Mouse (Mus musculus): ENCODE data around the gene 4933424G06Rik. TPM values are rescaled to one million over a fixed set of nuclear protein-coding genes. Genes with fewer than 3 reads are reported as not detected.

The 4933424G06Rik gene
- polyA plus RNA-seq, 2 experiments = 0.10 TPM; not detected in 1

DNA sequence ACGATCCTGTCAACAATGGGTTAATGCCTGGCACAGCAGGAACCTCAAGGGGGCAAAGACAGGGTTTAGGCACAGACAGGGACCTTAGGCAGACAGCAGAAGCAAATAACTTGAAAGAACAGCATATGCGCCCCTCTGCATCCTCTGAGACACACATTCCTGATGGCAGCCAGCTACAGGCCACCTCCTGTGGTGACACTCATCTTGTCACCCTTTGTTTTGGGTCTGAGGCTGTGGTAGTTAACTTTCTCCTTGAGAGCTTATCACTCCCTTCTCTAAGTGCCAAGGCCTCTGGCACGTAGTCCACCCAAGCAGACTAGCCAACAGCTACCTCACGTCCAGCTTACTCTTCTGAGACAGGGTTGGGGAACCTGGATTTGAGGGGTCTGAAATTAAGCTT, 35.7 kb downstream of the 4933424G06Rik start:
- Histone ChIP-seq H3K4me1 (ENCODE audit: control insufficient read depth, insufficient read depth, low read length) (no peaks in the 10 kb centered on the region), H3K4me3 (replicated peaks; ENCODE audit: low read length) (no peak overlapping the region), H3K9ac (ENCODE audit: low read depth, low read length, severe bottlenecking) (no peak overlapping the region), H3K4me2 (replicated peaks; ENCODE audit: low read depth, low read length, severe bottlenecking) (no peak overlapping the region), H3K27ac (replicated peaks; ENCODE audit: low read depth, low read length) (no peak overlapping the region), H3K27me3 (ENCODE audit: control insufficient read depth, insufficient read depth, low read length) (no peaks in the 10 kb centered on the region; the same call in 1 of the 2 replicates), H3K9me3 (ENCODE audit: control insufficient read depth, low read length) (no peaks in the 10 kb centered on the region), H3K36me3 (ENCODE audit: control insufficient read depth, insufficient read depth, low read length) (no peaks in the 10 kb centered on the region)
- ATAC-seq (ENCODE audit: low FRiP score, low read depth) (no peak), DNase-seq (ENCODE audit: low spot score) (no peak)
- WGBS = 61% methylated on average over 4 of the region's 4 CpGs
- no peak for TF ChIP-seq POLR2A (IDR thresholded peaks at IDR 0.05; ENCODE audit: borderline replicate concordance, extremely low read depth, insufficient read depth, insufficient read length)

DNA sequence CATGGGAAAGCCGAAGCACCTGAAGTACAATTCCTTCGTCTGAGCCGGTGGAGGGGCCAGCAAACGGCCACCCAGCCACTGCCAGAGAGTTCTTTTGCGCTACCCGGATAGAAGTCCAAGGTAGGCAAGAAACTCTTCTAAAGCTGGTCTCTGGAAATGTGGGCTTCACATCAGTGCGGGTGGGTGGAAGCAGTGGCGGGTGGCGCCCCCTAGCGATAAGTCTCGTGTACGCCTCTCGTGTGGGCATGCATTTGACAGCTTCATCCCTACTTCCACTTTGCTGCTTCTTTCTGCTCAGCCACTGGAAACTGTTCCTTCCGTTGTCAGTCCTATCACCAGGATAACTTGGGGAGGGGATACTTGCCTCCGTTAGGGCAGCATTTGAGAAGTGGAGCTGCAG, 36.5 kb downstream of the 4933424G06Rik start:
- no peak overlapping the region for H3K4me3 ChIP-seq (replicated peaks; ENCODE audit: low read length)
- H3K9me3 ChIP-seq (ENCODE audit: control insufficient read depth, low read length) = no peaks in the 10 kb centered on the region
- no peak for ATAC-seq (ENCODE audit: low FRiP score, low read depth)
- TF ChIP-seq POLR2A (IDR thresholded peaks at IDR 0.05; ENCODE audit: borderline replicate concordance, extremely low read depth, insufficient read depth, insufficient read length) = no peak
- H3K9ac ChIP-seq (ENCODE audit: low read depth, low read length, severe bottlenecking) = no peak overlapping the region
- H3K4me1 ChIP-seq (ENCODE audit: control insufficient read depth, insufficient read depth, low read length) = no peaks in the 10 kb centered on the region
- H3K27me3 ChIP-seq (ENCODE audit: control insufficient read depth, insufficient read depth, low read length) = no peaks in the 10 kb centered on the region; the same call in 1 of the 2 replicates
- no peak overlapping the region for H3K4me2 ChIP-seq (replicated peaks; ENCODE audit: low read depth, low read length, severe bottlenecking)
- DNase-seq (ENCODE audit: low spot score) = peak; percentile 22
- 42% methylated on average over 14 of the region's 15 CpGs for WGBS
- H3K27ac ChIP-seq (replicated peaks; ENCODE audit: low read depth, low read length) = no peak overlapping the region
- no peaks in the 10 kb centered on the region for H3K36me3 ChIP-seq (ENCODE audit: control insufficient read depth, insufficient read depth, low read length)

DNA sequence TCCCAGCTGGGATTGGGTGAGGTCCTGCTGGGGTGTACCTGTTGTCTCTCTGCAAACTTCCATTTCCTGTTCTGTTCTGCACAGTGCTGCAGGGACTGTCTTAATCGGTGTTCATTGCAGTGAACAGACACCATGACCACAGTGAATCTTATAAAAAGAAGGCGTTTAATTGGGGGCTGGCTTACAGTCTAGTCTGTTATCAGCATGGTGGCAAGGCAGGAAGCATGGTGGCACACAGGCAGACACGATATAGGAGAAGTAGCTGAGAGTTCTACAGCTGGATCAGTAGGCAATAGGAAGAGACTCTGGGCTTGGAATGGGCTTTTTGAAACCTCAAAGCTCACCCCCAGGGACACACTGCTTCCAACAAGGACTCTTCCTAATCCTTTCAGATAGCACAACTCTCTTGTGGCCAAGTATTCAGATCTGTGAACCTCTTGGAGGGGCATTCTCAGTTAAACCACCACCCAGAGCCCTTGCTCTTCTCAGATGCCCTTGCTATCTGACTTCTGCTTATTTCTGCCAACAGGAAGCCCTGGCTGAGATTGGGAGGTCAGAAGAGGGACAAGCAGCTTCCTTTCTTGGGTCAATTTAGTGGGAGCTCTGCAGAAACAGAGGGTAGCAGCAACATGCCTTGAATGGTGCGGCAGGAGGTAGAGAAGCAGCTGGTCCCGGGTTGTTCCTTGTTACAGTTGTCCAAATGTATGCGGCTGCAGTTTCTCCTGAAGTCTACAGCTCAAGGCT, 44.2 kb downstream of the 4933424G06Rik start:
- no peak overlapping the region for H3K9ac ChIP-seq (ENCODE audit: low read depth, low read length, severe bottlenecking)
- ATAC-seq (ENCODE audit: low FRiP score, low read depth) (no peak), DNase-seq (ENCODE audit: low spot score) (no peak)
- H3K36me3 ChIP-seq (ENCODE audit: control insufficient read depth, insufficient read depth, low read length) = no peaks in the 10 kb centered on the region
- H3K27me3 ChIP-seq (ENCODE audit: control insufficient read depth, insufficient read depth, low read length) = no peaks in the 10 kb centered on the region
- no peak overlapping the region for H3K4me2 ChIP-seq (replicated peaks; ENCODE audit: low read depth, low read length, severe bottlenecking)
- H3K27ac ChIP-seq (replicated peaks; ENCODE audit: low read depth, low read length) = no peak overlapping the region
- no peak for TF ChIP-seq POLR2A (IDR thresholded peaks at IDR 0.05; ENCODE audit: borderline replicate concordance, extremely low read depth, insufficient read depth, insufficient read length)
- 76% methylated on average over 6 of the region's 6 CpGs for WGBS
- H3K9me3 ChIP-seq (ENCODE audit: control insufficient read depth, low read length) = no peaks in the 10 kb centered on the region
- no peaks in the 10 kb centered on the region for H3K4me1 ChIP-seq (ENCODE audit: control insufficient read depth, insufficient read depth, low read length)
- H3K4me3 ChIP-seq (replicated peaks; ENCODE audit: low read length) = no peak overlapping the region

DNA sequence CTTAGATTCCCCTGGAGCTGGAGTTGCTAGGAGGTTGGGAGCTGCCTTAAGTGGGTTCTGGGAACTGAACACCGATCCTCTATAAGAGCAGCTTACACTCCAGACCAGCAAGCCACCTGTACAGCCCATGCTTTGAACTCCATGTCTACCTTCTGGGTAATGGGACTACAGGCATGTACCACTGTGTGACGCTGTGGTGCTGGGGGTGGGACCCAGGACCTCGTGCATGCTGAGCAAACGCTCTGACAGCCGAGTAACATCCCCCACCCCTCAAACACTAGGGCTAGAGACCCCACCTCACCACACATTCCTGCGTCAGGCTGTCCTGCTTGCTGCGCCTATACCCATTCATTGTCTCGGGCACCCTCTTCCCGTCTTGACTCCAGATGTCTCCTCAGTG, 48.6 kb downstream of the 4933424G06Rik start:
- no peak for ATAC-seq (ENCODE audit: low FRiP score, low read depth)
- WGBS = 79% methylated on average over 9 of the region's 9 CpGs
- H3K9me3 ChIP-seq (ENCODE audit: control insufficient read depth, low read length) = no peaks in the 10 kb centered on the region
- no peaks in the 10 kb centered on the region for H3K27me3 ChIP-seq (ENCODE audit: control insufficient read depth, insufficient read depth, low read length)
- H3K4me1 ChIP-seq (ENCODE audit: control insufficient read depth, insufficient read depth, low read length) = no peaks in the 10 kb centered on the region
- no peak overlapping the region for H3K4me3 ChIP-seq (replicated peaks; ENCODE audit: low read length)
- H3K36me3 ChIP-seq (ENCODE audit: control insufficient read depth, insufficient read depth, low read length) = no peaks in the 10 kb centered on the region
- DNase-seq (ENCODE audit: low spot score) = no peak
- H3K9ac ChIP-seq (ENCODE audit: low read depth, low read length, severe bottlenecking) = no peak overlapping the region
- H3K27ac ChIP-seq (replicated peaks; ENCODE audit: low read depth, low read length) = no peak overlapping the region
- no peak for TF ChIP-seq POLR2A (IDR thresholded peaks at IDR 0.05; ENCODE audit: borderline replicate concordance, extremely low read depth, insufficient read depth, insufficient read length)
- H3K4me2 ChIP-seq (replicated peaks; ENCODE audit: low read depth, low read length, severe bottlenecking) = no peak overlapping the region

DNA sequence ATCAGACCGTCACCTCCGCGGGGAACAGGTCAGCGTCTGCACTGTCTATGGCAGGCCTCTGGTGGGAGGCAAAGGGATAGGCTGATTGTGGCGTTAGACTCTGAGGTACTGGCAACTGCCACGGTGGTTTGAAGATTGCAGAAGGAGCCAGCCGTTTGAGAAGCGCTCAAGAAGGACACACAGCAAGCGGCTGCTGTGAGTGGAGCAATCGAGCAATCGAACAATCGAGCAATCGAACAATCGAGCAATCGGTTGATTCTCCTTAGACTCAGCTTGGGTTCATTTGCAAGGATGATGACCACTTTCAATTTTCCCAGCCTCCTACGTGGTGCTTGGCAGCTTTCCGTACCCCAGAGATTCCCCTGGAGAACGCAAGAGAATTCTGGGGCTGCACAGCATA, 49.1 kb downstream of the 4933424G06Rik start:
- Histone ChIP-seq H3K4me2 (replicated peaks; ENCODE audit: low read depth, low read length, severe bottlenecking) (no peak overlapping the region), H3K9me3 (ENCODE audit: control insufficient read depth, low read length) (no peaks in the 10 kb centered on the region), H3K4me3 (replicated peaks; ENCODE audit: low read length) (no peak overlapping the region), H3K27ac (replicated peaks; ENCODE audit: low read depth, low read length) (no peak overlapping the region), H3K36me3 (ENCODE audit: control insufficient read depth, insufficient read depth, low read length) (no peaks in the 10 kb centered on the region), H3K27me3 (ENCODE audit: control insufficient read depth, insufficient read depth, low read length) (no peaks in the 10 kb centered on the region), H3K4me1 (ENCODE audit: control insufficient read depth, insufficient read depth, low read length) (no peaks in the 10 kb centered on the region), H3K9ac (ENCODE audit: low read depth, low read length, severe bottlenecking) (no peak overlapping the region)
- TF ChIP-seq POLR2A (IDR thresholded peaks at IDR 0.05; ENCODE audit: borderline replicate concordance, extremely low read depth, insufficient read depth, insufficient read length) = no peak
- no peak for ATAC-seq (ENCODE audit: low FRiP score, low read depth)
- WGBS = 86% methylated on average over 18 of the region's 18 CpGs
- DNase-seq (ENCODE audit: low spot score) = no peak
